Mouse (Mus musculus): Measurements from ENCODE around the gene Iqcf3. TPM values are rescaled to one million over a fixed set of nuclear protein-coding genes. Genes with fewer than 3 reads are reported as not detected.
A peak's percentile ranks its signal among the peaks of the same experiment; 100 is the strongest.
"Not testable (repeated sequence)": the region's sequence is repeated elsewhere in the genome, so short reads cannot be mapped to it uniquely, and the experiment has no call there.

The Iqcf3 gene
- polyA plus RNA-seq, 1 experiment from 2014 or later = not detected

- no peak for ATAC-seq (ENCODE audit: insufficient number of reproducible peaks, insufficient read depth, low FRiP score, low TSS enrichment)
- no peaks in the 10 kb centered on the region for H3K36me3 ChIP-seq
- no peak overlapping the region for H3K9ac ChIP-seq
- no peak overlapping the region for H3K27ac ChIP-seq
- H3K4me1 ChIP-seq = no peaks in the 10 kb centered on the region
- 75% methylated on average over 6 of the region's 6 CpGs for WGBS
- no peak overlapping the region for H3K4me2 ChIP-seq (replicated peaks)
- H3K9me3 ChIP-seq = no peaks in the 10 kb centered on the region
- no peaks in the 10 kb centered on the region for H3K27me3 ChIP-seq
- no peak overlapping the region for H3K4me3 ChIP-seq
Measured at GRCm38 (mm10) chr9:106504246-106504645, 57.2 kb downstream of the Iqcf3 start.

- no peak for ATAC-seq (ENCODE audit: insufficient number of reproducible peaks, insufficient read depth, low FRiP score, low TSS enrichment)
- H3K36me3 ChIP-seq = no peaks in the 10 kb centered on the region
- H3K9me3 ChIP-seq = no peaks in the 10 kb centered on the region
- no peaks in the 10 kb centered on the region for H3K27me3 ChIP-seq
- no peaks in the 10 kb centered on the region for H3K4me1 ChIP-seq
- 89% methylated on average over 22 of the region's 22 CpGs for WGBS
- no peak overlapping the region for H3K4me3 ChIP-seq
- H3K9ac ChIP-seq = no peak overlapping the region
- no peak overlapping the region for H3K27ac ChIP-seq
- H3K4me2 ChIP-seq (replicated peaks) = no peak overlapping the region
Measured at GRCm38 (mm10) chr9:106501846-106502245, 59.6 kb downstream of the Iqcf3 start.

GRCm38 (mm10) chr9:106499667-106500066, 61.8 kb downstream of the Iqcf3 start, which contains the start of gene Iqcf1:
TSS of gene Iqcf1 (plus strand) at chr9:106499967.
- Histone ChIP-seq H3K4me3 (no peak within 1 kb of the TSS), H3K4me2 (replicated peaks) (no peak within 1 kb of the TSS), H3K27ac (no peak within 1 kb of the TSS), H3K9ac (no peak within 1 kb of the TSS), H3K4me1 (no peaks in the 10 kb centered on the region), H3K36me3 (no peaks in the 10 kb centered on the region), H3K9me3 (no peaks in the 10 kb centered on the region), H3K27me3 (no peaks in the 10 kb centered on the region)
- ATAC-seq (ENCODE audit: insufficient number of reproducible peaks, insufficient read depth, low FRiP score, low TSS enrichment) = no peak
- 83% methylated on average over 6 of the region's 6 CpGs for WGBS

GRCm38 (mm10) chr9:106487602-106488001, 73.8 kb downstream of the Iqcf3 start:
- H3K36me3 ChIP-seq = peaks cover 36% of the 10 kb centered on the region
- not testable (repeated sequence) for H3K27me3 ChIP-seq; ATAC-seq (ENCODE audit: insufficient number of reproducible peaks, insufficient read depth, low FRiP score, low TSS enrichment); H3K4me2 ChIP-seq (replicated peaks); H3K9ac ChIP-seq; H3K4me1 ChIP-seq; H3K4me3 ChIP-seq; H3K27ac ChIP-seq; H3K9me3 ChIP-seq
- 80% methylated on average over 6 of the region's 6 CpGs for WGBS

GRCm38 (mm10) chr9:106485076-106485475, 76.4 kb downstream of the Iqcf3 start:
- ATAC-seq (ENCODE audit: insufficient number of reproducible peaks, insufficient read depth, low FRiP score, low TSS enrichment) = no peak
- Histone ChIP-seq H3K36me3 (peaks cover 57% of the 10 kb centered on the region), H3K27me3 (no peaks in the 10 kb centered on the region), H3K4me3 (no peak overlapping the region), H3K9ac (no peak overlapping the region), H3K4me1 (no peaks in the 10 kb centered on the region), H3K4me2 (replicated peaks) (no peak overlapping the region), H3K27ac (no peak overlapping the region), H3K9me3 (no peaks in the 10 kb centered on the region)
- 85% methylated on average over 10 of the region's 10 CpGs for WGBS

GRCm38 (mm10) chr9:106483606-106484005, 77.8 kb downstream of the Iqcf3 start:
- 91% methylated on average over 17 of the region's 17 CpGs for WGBS
- H3K36me3 ChIP-seq = peaks cover 57% of the 10 kb centered on the region

GRCm38 (mm10) chr9:106483136-106483535, 78.3 kb downstream of the Iqcf3 start:
- WGBS = 97% methylated on average over 10 of the region's 10 CpGs
- Histone ChIP-seq H3K4me1 (peaks cover 2% of the 10 kb centered on the region), H3K4me2 (replicated peaks) (no peak overlapping the region), H3K27ac (no peak overlapping the region), H3K4me3 (no peak overlapping the region), H3K27me3 (no peaks in the 10 kb centered on the region), H3K9ac (no peak overlapping the region), H3K9me3 (no peaks in the 10 kb centered on the region), H3K36me3 (peaks cover 57% of the 10 kb centered on the region)
- no peak for ATAC-seq (ENCODE audit: insufficient number of reproducible peaks, insufficient read depth, low FRiP score, low TSS enrichment)

More at GRCm38 (mm10) chr9:106483606-106484005, 77.8 kb downstream of the Iqcf3 start:
- no peak overlapping the region for H3K9ac ChIP-seq
- H3K27ac ChIP-seq = no peak overlapping the region
- ATAC-seq (ENCODE audit: insufficient number of reproducible peaks, insufficient read depth, low FRiP score, low TSS enrichment) = no peak
- H3K4me1 ChIP-seq = no peaks in the 10 kb centered on the region
- H3K9me3 ChIP-seq = no peaks in the 10 kb centered on the region
- H3K4me3 ChIP-seq = no peak overlapping the region
- H3K4me2 ChIP-seq (replicated peaks) = no peak overlapping the region
- H3K27me3 ChIP-seq = no peaks in the 10 kb centered on the region

GRCm38 (mm10) chr9:106482578-106483115, 78.8 kb downstream of the Iqcf3 start:
- Histone ChIP-seq H3K27me3 (no peaks in the 10 kb centered on the region), H3K27ac (no peak overlapping the region), H3K9ac (no peak overlapping the region), H3K4me2 (replicated peaks) (no peak overlapping the region), H3K4me1 (peaks cover 6% of the 10 kb centered on the region), H3K4me3 (no peak overlapping the region), H3K9me3 (no peaks in the 10 kb centered on the region), H3K36me3 (peaks cover 57% of the 10 kb centered on the region)
- 88% methylated on average over 17 of the region's 17 CpGs for WGBS
- no peak for ATAC-seq (ENCODE audit: insufficient number of reproducible peaks, insufficient read depth, low FRiP score, low TSS enrichment)

GRCm38 (mm10) chr9:106481676-106482075, 79.8 kb downstream of the Iqcf3 start:
- H3K4me1 ChIP-seq = peaks cover 7% of the 10 kb centered on the region
- no peaks in the 10 kb centered on the region for H3K27me3 ChIP-seq
- WGBS = 89% methylated on average over 13 of the region's 13 CpGs
- H3K9ac ChIP-seq = no peak overlapping the region
- H3K27ac ChIP-seq = no peak overlapping the region
- H3K4me3 ChIP-seq = no peak overlapping the region
- H3K9me3 ChIP-seq = no peaks in the 10 kb centered on the region
- no peak overlapping the region for H3K4me2 ChIP-seq (replicated peaks)
- peaks cover 57% of the 10 kb centered on the region for H3K36me3 ChIP-seq
- ATAC-seq (ENCODE audit: insufficient number of reproducible peaks, insufficient read depth, low FRiP score, low TSS enrichment) = no peak

GRCm38 (mm10) chr9:106481075-106481474, 80.4 kb downstream of the Iqcf3 start:
- no peaks in the 10 kb centered on the region for H3K9me3 ChIP-seq
- H3K9ac ChIP-seq = no peak overlapping the region
- no peak overlapping the region for H3K4me2 ChIP-seq (replicated peaks)
- H3K27me3 ChIP-seq = no peaks in the 10 kb centered on the region
- peaks cover 53% of the 10 kb centered on the region for H3K36me3 ChIP-seq
- no peak overlapping the region for H3K4me3 ChIP-seq
- peaks cover 13% of the 10 kb centered on the region for H3K4me1 ChIP-seq
- WGBS = 95% methylated on average over 15 of the region's 15 CpGs
- H3K27ac ChIP-seq = no peak overlapping the region
- no peak for ATAC-seq (ENCODE audit: insufficient number of reproducible peaks, insufficient read depth, low FRiP score, low TSS enrichment)

GRCm38 (mm10) chr9:106480541-106480940, 80.9 kb downstream of the Iqcf3 start:
- H3K27me3 ChIP-seq = no peaks in the 10 kb centered on the region
- WGBS = 90% methylated on average over 7 of the region's 7 CpGs
- no peak overlapping the region for H3K9ac ChIP-seq
- no peak for ATAC-seq (ENCODE audit: insufficient number of reproducible peaks, insufficient read depth, low FRiP score, low TSS enrichment)
- peaks cover 15% of the 10 kb centered on the region for H3K4me1 ChIP-seq
- H3K9me3 ChIP-seq = no peaks in the 10 kb centered on the region
- peaks cover 47% of the 10 kb centered on the region for H3K36me3 ChIP-seq
- no peak overlapping the region for H3K4me2 ChIP-seq (replicated peaks)
- no peak overlapping the region for H3K27ac ChIP-seq
- no peak overlapping the region for H3K4me3 ChIP-seq

GRCm38 (mm10) chr9:106478101-106478500, 83.3 kb downstream of the Iqcf3 start:
- H3K4me2 ChIP-seq (replicated peaks) = peak overlapping the region; percentile 94
- H3K27me3 ChIP-seq = no peaks in the 10 kb centered on the region
- WGBS = 80% methylated on average over 9 of the region's 9 CpGs
- H3K9ac ChIP-seq = peak overlapping the region; percentile 71
- H3K36me3 ChIP-seq = peaks cover 26% of the 10 kb centered on the region
- H3K9me3 ChIP-seq = no peaks in the 10 kb centered on the region
- H3K4me1 ChIP-seq = peaks cover 30% of the 10 kb centered on the region
- ATAC-seq (ENCODE audit: insufficient number of reproducible peaks, insufficient read depth, low FRiP score, low TSS enrichment) = no peak
- peak overlapping the region; percentile 83 for H3K4me3 ChIP-seq
- no peak overlapping the region for H3K27ac ChIP-seq
